Mouse (Mus musculus) stomach, postnatal 0 days (tissue): ENCODE results near the gene Mrpl48. TPM values are rescaled to one million over a fixed set of nuclear protein-coding genes. Genes with fewer than 3 reads are reported as not detected.
A peak's percentile ranks its signal among the peaks of the same experiment; 100 is the strongest.

Source experiments
- ATAC-seq: fragments of 200-750 bp; cut with Nextera tagmentation; 2 replicates; pipeline ENCODE4 v1.8.0; 2017; ENCODE audit not compliant: low FRiP score, low TSS enrichment
- DNase-seq: peaks from one replicate; pipeline ENCODE4 v3.0.0-alpha.2; 2016; ENCODE audit warnings: low spot score
- H3K27ac ChIP-seq: fragments of 300-500 bp; sonication (generic); replicated peaks from 2 replicates; pipeline ENCODE4 v1.5.1; 2014; ENCODE audit warnings: mild to moderate bottlenecking, control low read depth
- H3K27me3 ChIP-seq: fragments of 300-500 bp; sonication (generic); 2 replicates; pipeline ENCODE4 v1.6.1; 2014; ENCODE audit warnings: low read length; ENCODE audit not compliant: control insufficient read depth, insufficient read depth
- H3K36me3 ChIP-seq: fragments of 300-500 bp; sonication (generic); 2 replicates; pipeline ENCODE4 v1.6.1; 2014; ENCODE audit warnings: low read length, mixed read lengths; ENCODE audit not compliant: control insufficient read depth, insufficient read depth
- H3K4me1 ChIP-seq: fragments of 300-500 bp; sonication (generic); replicated peaks from 2 replicates; pipeline ENCODE4 v1.6.1; 2014; ENCODE audit warnings: antibody characterized with exemption; ENCODE audit not compliant: control insufficient read depth, insufficient read depth
- H3K4me2 ChIP-seq: fragments of 300-500 bp; sonication (generic); replicated peaks from 2 replicates; pipeline ENCODE4 v1.6.1; 2014; ENCODE audit warnings: low read depth, mild to moderate bottlenecking, control low read depth, moderate library complexity
- H3K4me3 ChIP-seq: fragments of 300-500 bp; sonication (generic); 2 replicates; pipeline ENCODE4 v1.5.1; 2014; ENCODE audit warnings: low read depth, low read length, control low read depth
- H3K9ac ChIP-seq: fragments of 300-500 bp; sonication (generic); 2 replicates; pipeline ENCODE4 v1.6.1; 2014; ENCODE audit warnings: mild to moderate bottlenecking, low read length, control low read depth, mixed read lengths
- H3K9me3 ChIP-seq: fragments of 300-500 bp; sonication (generic); 2 replicates; pipeline ENCODE4 v1.6.1; 2016; ENCODE audit warnings: low read length; ENCODE audit not compliant: control insufficient read depth
- CTCF ChIP-seq: IDR thresholded peaks from 2 replicates; pipeline ENCODE4 v1.5.1; 2016; ENCODE audit warnings: antibody characterized with exemption, low read depth, mild to moderate bottlenecking, moderate library complexity
- EP300 ChIP-seq: optimal IDR thresholded peaks from 2 replicates; pipeline ENCODE3; 2016; ENCODE audit warnings: antibody characterized with exemption
- WGBS: fragments of 180-500 bp; shearing (Covaris S2); extraction: QIAGEN DNeasy Blood & Tissue Kit; methylation state at CpG from one replicate; pipeline ENCODE4 v1.1.7; 2014; 5-methylcytosine and 5-hydroxymethylcytosine counted together
- polyA plus RNA-seq: library from polyadenylated mRNA; unstranded; fragments of >200 nt; fragmentation: Nextera tagmentation; extraction: Ambion mirVana; gene quantifications from 2 replicates; pipeline ENCODE4 v1.2.1, GENCODE M21; 2015

The Mrpl48 gene
- polyA plus RNA-seq, 1 experiment from 2014 or later: 77.0 TPM

GRCm38 (mm10) chr7:100522222-100522621, 85.9 kb downstream of the Mrpl48 start:
- TF ChIP-seq EP300 (no peak), CTCF (peak; percentile 19)
- Histone ChIP-seq H3K4me2 (no peak overlapping the region), H3K9me3 (no peaks in the 10 kb centered on the region), H3K36me3 (no peaks in the 10 kb centered on the region), H3K27ac (no peak overlapping the region), H3K27me3 (no peaks in the 10 kb centered on the region), H3K4me1 (no peaks in the 10 kb centered on the region), H3K4me3 (no peak overlapping the region), H3K9ac (no peak overlapping the region)
- ATAC-seq (no peak), DNase-seq (no peak)
- 73% methylated on average over 3 of the region's 3 CpGs for WGBS

GRCm38 (mm10) chr7:100520663-100521285, 87.3 kb downstream of the Mrpl48 start:
- Histone ChIP-seq H3K36me3 (no peaks in the 10 kb centered on the region), H3K9ac (no peak overlapping the region), H3K27me3 (no peaks in the 10 kb centered on the region), H3K27ac (no peak overlapping the region), H3K4me1 (no peaks in the 10 kb centered on the region), H3K9me3 (no peaks in the 10 kb centered on the region), H3K4me2 (peak overlapping the region; percentile 17; the same call in 1 of the 2 replicates), H3K4me3 (no peak overlapping the region)
- 21% methylated on average over 10 of the region's 10 CpGs for WGBS
- no peak for TF ChIP-seq EP300
- TF ChIP-seq CTCF: peak; percentile 97
- DNase-seq (peak; percentile 90), ATAC-seq (peak; percentile 60; the same call in 1 of the 2 replicates)

GRCm38 (mm10) chr7:100520204-100520603, 87.9 kb downstream of the Mrpl48 start:
- 40% methylated on average over 7 of the region's 7 CpGs for WGBS
- Histone ChIP-seq H3K9me3 (no peaks in the 10 kb centered on the region), H3K9ac (no peak overlapping the region), H3K27me3 (no peaks in the 10 kb centered on the region), H3K4me2 (no peak overlapping the region), H3K36me3 (no peaks in the 10 kb centered on the region), H3K4me3 (no peak overlapping the region), H3K27ac (no peak overlapping the region), H3K4me1 (no peaks in the 10 kb centered on the region)
- peak; percentile 44 for DNase-seq
- no peak for TF ChIP-seq EP300
- no peak for TF ChIP-seq CTCF
- ATAC-seq: peak; percentile 51; the same call in 1 of the 2 replicates

- H3K9me3 ChIP-seq: no peaks in the 10 kb centered on the region
- peak; percentile 52 for ATAC-seq
- peak; percentile 24 for DNase-seq
- H3K4me2 ChIP-seq: no peak within 1 kb of the TSS
- WGBS: 46% methylated on average over 11 of the region's 11 CpGs
- H3K4me1 ChIP-seq: no peaks in the 10 kb centered on the region
- no peak for TF ChIP-seq EP300
- no peak for TF ChIP-seq CTCF
- no peak within 1 kb of the TSS for H3K4me3 ChIP-seq
- H3K36me3 ChIP-seq: no peaks in the 10 kb centered on the region
- no peak within 1 kb of the TSS for H3K27ac ChIP-seq
- no peaks in the 10 kb centered on the region for H3K27me3 ChIP-seq
- H3K9ac ChIP-seq: no peak within 1 kb of the TSS
Measured at GRCm38 (mm10) chr7:100514573-100514972, 93.5 kb downstream of the Mrpl48 start, which contains the start of gene Dnajb13. Gene Dnajb13 (minus strand): TSS chr7:100514960.

- H3K9ac ChIP-seq: no peak overlapping the region
Measured at GRCm38 (mm10) chr7:100511602-100512001, 96.5 kb downstream of the Mrpl48 start.

GRCm38 (mm10) chr7:100508670-100509069, 99.4 kb downstream of the Mrpl48 start:
- no peak for TF ChIP-seq EP300
- ATAC-seq: no peak

More at GRCm38 (mm10) chr7:100511602-100512001, 96.5 kb downstream of the Mrpl48 start:
- Histone ChIP-seq H3K27me3 (no peaks in the 10 kb centered on the region), H3K36me3 (no peaks in the 10 kb centered on the region), H3K4me3 (no peak overlapping the region), H3K4me1 (no peaks in the 10 kb centered on the region), H3K9me3 (no peaks in the 10 kb centered on the region), H3K27ac (no peak overlapping the region), H3K4me2 (no peak overlapping the region)
- no peak for TF ChIP-seq CTCF
- TF ChIP-seq EP300: no peak
- ATAC-seq: peak; percentile 36; the same call in 1 of the 2 replicates
- 74% methylated on average over 8 of the region's 8 CpGs for WGBS
- peak; percentile 35 for DNase-seq

More at GRCm38 (mm10) chr7:100508670-100509069, 99.4 kb downstream of the Mrpl48 start:
- no peak for DNase-seq
- H3K4me3 ChIP-seq: no peak overlapping the region
- no peak overlapping the region for H3K27ac ChIP-seq
- no peaks in the 10 kb centered on the region for H3K9me3 ChIP-seq
- no peaks in the 10 kb centered on the region for H3K27me3 ChIP-seq
- H3K9ac ChIP-seq: no peak overlapping the region
- no peak overlapping the region for H3K4me2 ChIP-seq
- no peaks in the 10 kb centered on the region for H3K4me1 ChIP-seq
- WGBS: 53% methylated on average over 3 of the region's 3 CpGs
- no peaks in the 10 kb centered on the region for H3K36me3 ChIP-seq
